Mouse (Mus musculus): Measurements from ENCODE around the gene Rnf130. TPM values are rescaled to one million over a fixed set of nuclear protein-coding genes. Genes with fewer than 3 reads are reported as not detected.
"Not testable (repeated sequence)": the region's sequence is repeated elsewhere in the genome, so short reads cannot be mapped to it uniquely, and the experiment has no call there.

Gene Rnf130
- polyA plus RNA-seq, 1 experiment = 47.7 TPM

DNA sequence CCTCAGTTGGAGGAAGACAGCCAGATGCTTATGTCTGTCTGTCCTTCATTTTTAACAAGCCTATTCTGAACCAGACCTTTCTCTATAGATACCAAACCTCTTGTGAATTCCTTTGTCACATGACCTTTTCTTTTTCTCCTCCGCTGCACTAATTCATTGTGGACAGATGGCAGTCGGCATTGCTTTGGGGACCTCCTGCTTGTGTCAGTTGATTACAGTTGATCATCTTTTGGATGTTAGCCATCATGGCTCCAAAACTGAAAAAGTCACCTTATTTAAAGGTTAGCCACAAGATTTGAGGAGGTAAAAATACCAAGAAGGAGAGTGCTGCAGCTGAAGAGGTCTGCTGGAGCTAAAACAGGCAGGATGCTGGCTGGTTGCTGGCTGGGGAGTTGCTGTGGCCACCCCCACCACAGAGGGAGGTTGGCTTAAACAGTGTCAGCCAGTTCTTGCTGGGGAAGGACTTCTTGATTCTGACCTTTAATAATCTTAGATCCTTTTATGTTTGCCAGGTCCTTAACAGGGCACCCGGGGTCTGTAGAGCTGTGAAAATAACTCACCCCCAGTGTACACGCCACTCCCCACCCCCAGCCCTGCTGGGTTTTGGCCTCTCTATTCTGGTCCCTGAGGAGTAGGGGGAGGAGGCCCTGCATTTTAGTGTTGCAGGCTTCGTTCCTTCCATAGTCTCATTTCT is 66.0 kb downstream of the Rnf130 start:
- peak; percentile 56 for DNase-seq (ENCODE audit: low read depth)
- TF ChIP-seq POLR2A (IDR thresholded peaks at IDR 0.05; ENCODE audit: borderline replicate concordance, extremely low read depth, insufficient read depth, insufficient read length, poor library complexity, severe bottlenecking) = no peak
- no peak for TF ChIP-seq CTCF (IDR thresholded peaks at IDR 0.05; ENCODE audit: borderline replicate concordance, extremely low read depth, insufficient read depth, insufficient read length)

DNA sequence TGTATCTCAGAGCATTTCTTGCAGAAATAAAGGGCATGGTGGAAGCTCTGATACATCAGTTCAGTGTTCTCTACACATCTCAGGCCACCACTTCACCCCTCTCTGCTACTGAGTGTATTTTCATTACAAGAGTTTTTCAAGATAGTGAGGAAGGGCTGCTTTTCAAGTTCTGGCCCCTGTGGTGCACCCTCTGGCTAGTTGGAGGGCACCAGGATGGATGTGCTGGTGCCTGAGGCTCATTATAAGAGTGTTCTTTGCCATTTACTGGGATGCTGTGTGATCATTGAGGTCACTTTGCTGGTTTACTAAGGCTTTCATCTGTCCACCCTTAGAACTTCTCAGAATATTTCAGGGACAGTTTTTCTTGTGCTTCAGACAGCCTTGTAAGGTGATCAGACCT is 66.5 kb downstream of the Rnf130 start:
- no peak for TF ChIP-seq CTCF (IDR thresholded peaks at IDR 0.05; ENCODE audit: borderline replicate concordance, extremely low read depth, insufficient read depth, insufficient read length)
- no peak for TF ChIP-seq POLR2A (IDR thresholded peaks at IDR 0.05; ENCODE audit: borderline replicate concordance, extremely low read depth, insufficient read depth, insufficient read length, poor library complexity, severe bottlenecking)
- peak; percentile 30 for DNase-seq (ENCODE audit: low read depth)

DNA sequence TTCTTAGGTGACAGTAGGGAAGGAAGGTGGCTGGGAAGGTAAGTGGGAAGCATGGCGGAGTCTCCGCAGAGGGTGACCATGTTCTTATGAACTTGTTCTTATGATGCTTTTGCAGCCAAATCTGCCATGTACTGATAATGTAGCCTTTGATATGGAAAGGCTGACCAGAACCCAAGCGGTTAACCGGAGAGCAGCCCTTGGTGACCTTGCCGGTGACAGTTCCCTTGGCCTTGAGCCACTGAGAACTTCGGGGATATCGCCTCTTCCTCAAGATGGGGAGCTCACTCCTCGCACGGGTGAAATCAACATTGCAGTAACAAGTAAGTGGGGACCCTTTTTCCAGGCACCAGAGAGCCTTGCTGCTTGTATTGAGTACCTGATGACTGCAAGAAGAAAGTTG is 70.5 kb downstream of the Rnf130 start:
- TF ChIP-seq POLR2A (IDR thresholded peaks at IDR 0.05; ENCODE audit: borderline replicate concordance, extremely low read depth, insufficient read depth, insufficient read length, poor library complexity, severe bottlenecking) (no peak), CTCF (IDR thresholded peaks at IDR 0.05; ENCODE audit: borderline replicate concordance, extremely low read depth, insufficient read depth, insufficient read length) (no peak)
- no peak for DNase-seq (ENCODE audit: low read depth)

DNA sequence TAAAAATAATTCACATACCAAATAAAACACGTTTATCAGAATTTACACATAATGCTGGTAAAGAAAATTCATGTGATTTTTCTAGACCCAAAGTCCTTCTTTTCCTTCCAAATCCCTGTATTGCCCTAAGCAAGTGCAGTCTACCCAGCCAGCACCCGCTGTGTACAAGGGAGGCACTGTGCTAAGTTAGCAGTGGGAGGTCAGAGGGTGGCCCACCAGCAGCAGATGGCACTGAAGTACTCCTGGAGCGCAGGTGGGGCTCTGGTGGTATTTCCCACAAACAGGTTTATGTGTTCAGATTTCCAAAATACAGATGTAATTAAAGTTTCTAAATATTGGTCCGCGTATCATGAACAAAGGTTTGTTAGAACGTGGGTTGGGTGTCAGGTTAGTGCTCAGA is 71.9 kb downstream of the Rnf130 start:
- DNase-seq (ENCODE audit: low read depth) = no peak
- TF ChIP-seq POLR2A (IDR thresholded peaks at IDR 0.05; ENCODE audit: borderline replicate concordance, extremely low read depth, insufficient read depth, insufficient read length, poor library complexity, severe bottlenecking) (no peak), CTCF (IDR thresholded peaks at IDR 0.05; ENCODE audit: borderline replicate concordance, extremely low read depth, insufficient read depth, insufficient read length) (no peak)

DNA sequence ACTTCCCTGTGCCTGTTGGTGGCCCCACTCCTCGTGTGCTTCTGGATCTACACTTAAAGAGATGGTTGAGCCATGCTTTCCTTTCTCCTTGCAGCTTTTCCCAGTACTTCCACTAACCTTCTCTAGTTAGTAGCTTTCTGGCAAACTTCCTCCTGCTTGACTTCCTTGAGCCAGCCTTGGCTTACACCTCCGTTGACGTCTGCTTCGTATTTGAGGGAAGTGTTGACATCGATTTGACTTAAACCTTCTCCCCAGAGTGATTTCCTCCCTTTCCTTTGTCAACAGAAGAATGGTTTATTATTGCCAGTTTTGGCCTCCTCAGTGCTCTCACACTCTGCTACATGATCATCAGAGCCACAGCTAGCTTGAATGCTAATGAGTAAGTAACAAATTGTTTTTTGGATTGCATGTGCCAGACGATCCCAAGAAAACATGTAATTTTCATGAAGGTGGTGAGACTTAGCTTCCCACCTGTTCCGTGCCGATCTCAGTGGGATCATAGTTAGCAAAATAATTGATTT is 73.9 kb downstream of the Rnf130 start:
- no peak for TF ChIP-seq CTCF (IDR thresholded peaks at IDR 0.05; ENCODE audit: borderline replicate concordance, extremely low read depth, insufficient read depth, insufficient read length)
- TF ChIP-seq POLR2A (IDR thresholded peaks at IDR 0.05; ENCODE audit: borderline replicate concordance, extremely low read depth, insufficient read depth, insufficient read length, poor library complexity, severe bottlenecking) = no peak
- DNase-seq (ENCODE audit: low read depth) = peak; percentile 26

DNA sequence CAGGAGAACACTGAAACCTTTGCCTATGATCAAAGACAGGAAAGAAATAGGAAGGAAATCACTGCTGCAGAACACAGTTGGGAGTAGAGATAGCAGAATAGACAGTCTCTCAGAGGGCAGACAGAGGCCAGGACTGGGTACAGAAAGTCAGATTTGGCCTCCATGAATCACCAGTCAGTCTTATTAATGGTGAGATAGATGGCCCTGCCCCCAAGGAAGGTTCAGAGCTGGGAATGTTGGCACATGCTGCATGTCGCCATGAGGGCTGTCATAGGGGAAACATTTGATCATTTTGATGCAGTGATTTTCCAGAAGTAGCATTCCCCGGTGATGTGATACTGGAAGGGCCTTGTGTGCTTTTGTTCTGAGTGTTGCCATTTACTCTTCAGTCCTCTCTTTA is 74.5 kb downstream of the Rnf130 start:
- DNase-seq (ENCODE audit: low read depth) = no peak
- no peak for TF ChIP-seq POLR2A (IDR thresholded peaks at IDR 0.05; ENCODE audit: borderline replicate concordance, extremely low read depth, insufficient read depth, insufficient read length, poor library complexity, severe bottlenecking)
- no peak for TF ChIP-seq CTCF (IDR thresholded peaks at IDR 0.05; ENCODE audit: borderline replicate concordance, extremely low read depth, insufficient read depth, insufficient read length)

DNA sequence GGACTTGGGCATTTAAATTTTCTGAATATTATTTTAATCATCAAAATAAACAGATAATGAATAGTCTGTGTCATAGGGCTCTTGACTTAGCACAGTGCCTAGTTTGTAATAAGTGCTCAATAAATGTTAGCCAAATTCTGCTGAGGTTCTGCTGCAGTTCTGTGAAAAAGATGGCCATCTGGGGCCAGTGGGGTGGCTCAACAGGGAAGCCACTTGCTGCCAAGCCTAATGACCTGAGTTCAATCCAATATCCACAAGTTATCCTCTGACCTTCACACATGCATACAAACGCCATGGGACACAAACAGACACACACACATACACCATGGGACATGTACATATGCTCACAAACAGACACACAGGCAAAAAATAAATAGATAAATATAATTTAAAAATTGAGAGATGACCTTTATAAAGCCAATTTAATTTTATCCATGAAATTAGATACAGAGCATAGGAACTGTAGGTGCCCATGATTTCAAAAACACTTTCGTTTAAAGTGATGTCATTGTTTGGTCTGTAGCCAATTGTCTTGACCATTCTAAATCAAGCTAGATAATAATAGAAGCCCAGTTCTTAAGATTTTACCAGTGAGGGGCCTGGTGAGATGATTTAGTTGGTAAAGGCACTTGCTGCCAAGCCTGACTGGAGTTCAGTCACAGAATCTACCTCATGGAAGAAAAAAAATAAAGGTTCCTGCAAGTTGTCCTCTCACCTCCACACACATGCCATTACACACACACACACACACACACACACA is 75.6 kb downstream of the Rnf130 start:
- no peak for DNase-seq (ENCODE audit: low read depth)
- TF ChIP-seq POLR2A (IDR thresholded peaks at IDR 0.05; ENCODE audit: borderline replicate concordance, extremely low read depth, insufficient read depth, insufficient read length, poor library complexity, severe bottlenecking) (no peak), CTCF (IDR thresholded peaks at IDR 0.05; ENCODE audit: borderline replicate concordance, extremely low read depth, insufficient read depth, insufficient read length) (no peak)

DNA sequence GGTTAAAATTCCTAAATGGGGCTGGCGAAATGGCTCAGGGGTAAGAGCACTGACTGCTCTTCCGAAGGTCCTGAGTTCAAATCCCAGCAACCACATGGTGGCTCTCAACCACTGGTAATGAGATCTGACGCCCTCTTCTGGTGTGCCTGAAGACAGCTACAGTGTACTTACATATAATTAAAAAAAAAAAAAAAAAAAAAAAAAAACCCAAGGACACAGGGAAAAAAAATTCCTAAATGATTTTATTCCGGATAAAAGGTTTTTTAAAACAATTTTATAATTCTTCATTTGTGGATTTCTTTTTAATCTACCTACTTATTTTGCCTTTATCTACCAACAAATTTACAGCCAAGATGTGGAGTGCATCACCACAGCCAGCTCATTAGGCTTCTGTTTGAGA is 76.8 kb downstream of the Rnf130 start:
- DNase-seq (ENCODE audit: low read depth) = not testable (repeated sequence)

DNA sequence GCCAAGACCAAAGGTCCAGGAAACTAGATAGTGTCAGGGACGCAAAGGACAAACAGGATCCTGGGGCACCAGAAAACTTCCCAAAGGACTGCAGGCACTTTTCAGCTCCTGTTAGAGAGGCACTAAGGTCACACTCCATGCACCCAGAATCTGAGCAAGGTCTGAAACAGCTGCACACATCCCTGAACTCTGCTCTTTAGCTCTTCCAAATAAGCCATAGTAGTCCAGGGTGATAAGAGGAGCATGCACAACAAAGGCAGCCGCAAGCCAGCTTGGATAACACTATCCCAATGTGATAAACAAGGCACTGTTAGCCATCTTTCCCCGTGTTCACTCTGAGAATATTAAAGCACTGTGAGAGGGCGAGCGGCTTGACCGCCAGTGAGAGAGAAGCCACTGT is 78.9 kb downstream of the Rnf130 start:
- TF ChIP-seq POLR2A (IDR thresholded peaks at IDR 0.05; ENCODE audit: borderline replicate concordance, extremely low read depth, insufficient read depth, insufficient read length, poor library complexity, severe bottlenecking) (no peak), CTCF (IDR thresholded peaks at IDR 0.05; ENCODE audit: borderline replicate concordance, extremely low read depth, insufficient read depth, insufficient read length) (no peak)
- no peak for DNase-seq (ENCODE audit: low read depth)

DNA sequence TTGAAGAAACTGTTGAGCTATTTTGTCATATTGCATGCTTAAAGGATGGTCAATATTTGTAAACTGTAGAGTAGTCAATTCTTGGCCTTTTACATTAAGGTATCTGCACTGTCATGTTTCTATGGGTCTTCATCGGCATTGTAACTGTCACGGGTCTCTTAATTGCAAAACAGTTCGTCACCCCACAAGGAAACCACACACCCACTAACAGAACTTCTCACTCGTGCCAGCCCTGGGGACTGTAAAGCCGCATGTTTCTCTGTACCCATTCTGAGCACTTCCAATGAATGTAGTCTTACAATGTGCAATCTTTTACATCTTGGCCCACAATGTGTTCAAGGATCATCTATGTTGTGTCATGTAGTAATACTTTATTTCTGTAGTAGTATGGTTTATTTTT is 80.1 kb downstream of the Rnf130 start:
- TF ChIP-seq POLR2A (IDR thresholded peaks at IDR 0.05; ENCODE audit: borderline replicate concordance, extremely low read depth, insufficient read depth, insufficient read length, poor library complexity, severe bottlenecking) = no peak
- TF ChIP-seq CTCF (IDR thresholded peaks at IDR 0.05; ENCODE audit: borderline replicate concordance, extremely low read depth, insufficient read depth, insufficient read length) = no peak
- no peak for DNase-seq (ENCODE audit: low read depth)

DNA sequence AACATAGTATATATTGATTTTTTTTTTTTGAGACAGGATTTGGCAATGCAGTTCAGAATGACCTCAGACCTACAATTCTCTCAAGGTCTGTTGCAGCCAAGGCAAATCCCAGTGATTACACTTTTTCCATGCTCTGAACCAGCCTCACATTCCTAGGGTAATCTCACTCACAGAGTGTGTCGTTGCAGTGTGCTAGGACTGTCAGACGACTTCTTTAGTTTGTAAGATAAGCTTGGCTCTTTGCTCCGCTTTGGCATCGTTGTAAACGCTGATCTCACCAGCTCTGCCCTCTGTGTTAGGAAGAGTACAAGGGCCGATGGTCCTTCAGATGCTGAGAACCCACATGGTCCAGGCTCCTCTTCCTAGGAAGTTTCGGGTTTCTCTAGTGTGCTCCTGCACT is 80.9 kb downstream of the Rnf130 start:
- no peak for TF ChIP-seq CTCF (IDR thresholded peaks at IDR 0.05; ENCODE audit: borderline replicate concordance, extremely low read depth, insufficient read depth, insufficient read length)
- TF ChIP-seq POLR2A (IDR thresholded peaks at IDR 0.05; ENCODE audit: borderline replicate concordance, extremely low read depth, insufficient read depth, insufficient read length, poor library complexity, severe bottlenecking) = no peak
- no peak for DNase-seq (ENCODE audit: low read depth)

DNA sequence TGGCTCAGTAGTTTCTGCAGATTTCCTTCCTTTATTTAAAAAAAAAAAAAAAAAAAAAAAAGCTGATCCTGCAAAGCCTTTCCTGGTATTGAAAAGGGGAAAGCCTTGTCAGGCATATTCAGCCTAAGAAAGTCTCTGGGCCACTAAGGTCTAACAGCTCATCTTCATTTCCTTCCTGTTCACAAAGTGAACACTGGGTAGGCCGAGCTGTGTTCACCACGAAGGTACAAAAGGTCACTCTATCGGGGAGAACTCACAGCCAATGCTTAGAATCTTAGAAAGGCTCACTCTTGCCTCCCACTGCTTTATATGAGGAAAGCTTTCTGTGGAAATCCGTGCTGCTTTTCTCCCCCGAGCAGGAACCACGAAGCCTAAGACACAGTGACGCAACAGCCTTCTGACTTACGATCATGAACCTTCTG is 83.7 kb downstream of the Rnf130 start:
- TF ChIP-seq CTCF (IDR thresholded peaks at IDR 0.05; ENCODE audit: borderline replicate concordance, extremely low read depth, insufficient read depth, insufficient read length) = no peak
- no peak for TF ChIP-seq POLR2A (IDR thresholded peaks at IDR 0.05; ENCODE audit: borderline replicate concordance, extremely low read depth, insufficient read depth, insufficient read length, poor library complexity, severe bottlenecking)
- DNase-seq (ENCODE audit: low read depth) = no peak
